In genomic region chr6:114936941-114937313, GRCm38 (mm10) we compare ENCODE assay signal across 20 mouse cellular contexts.
"Had no signal": no experiment of that assay in that cellular context is flagged by ENCODE, and none has a peak within 500 bp of the region (broad histone marks: within the 10 kb centered on the region; RNA-seq: fewer than 3 reads in every experiment).

No protein-coding gene starts in this region.

- H3K27ac ChIP-seq: kidney, postnatal 0 days; layer of hippocampus, adult 2 months; left cerebral cortex, adult 2 months; liver, embryonic 14.5 days; macrophage; midbrain, embryonic 12.5 days; midbrain, embryonic 15.5 days had no signal

- H3K9me3 ChIP-seq: limb, embryonic 15.5 days; midbrain, embryonic 12.5 days; midbrain, embryonic 15.5 days had no signal

- H3K4me2 ChIP-seq: limb, embryonic 15.5 days; liver, embryonic 11.5 days; lung, embryonic 14.5 days; midbrain, embryonic 12.5 days; midbrain, embryonic 15.5 days had no signal

- DNase-seq: kidney, adult 2 months; layer of hippocampus, adult 9-11 months; liver, postnatal 0 days; lung, embryonic 14.5 days; right cerebral cortex, postnatal 4 days; spleen, adult 18-20 months; thymus, adult 18-20 months; thymus, postnatal 36 days had no signal

- H3K4me3 ChIP-seq: layer of hippocampus, adult 2 months; left cerebral cortex, adult 2 months; limb, embryonic 15.5 days; midbrain, embryonic 12.5 days; midbrain, embryonic 15.5 days; myocyte had no signal

- H3K4me1 ChIP-seq: midbrain, embryonic 15.5 days had no signal

- H3K36me3 ChIP-seq: limb, embryonic 15.5 days; midbrain, embryonic 12.5 days; midbrain, embryonic 15.5 days had no signal

- H3K27me3 ChIP-seq: limb, embryonic 15.5 days; midbrain, embryonic 12.5 days; midbrain, embryonic 15.5 days had no signal

- H3K9ac ChIP-seq: limb, embryonic 15.5 days; liver, embryonic 14.5 days; liver, postnatal 0 days; lung, embryonic 14.5 days; midbrain, embryonic 12.5 days; midbrain, embryonic 15.5 days had no signal

- ATAC-seq: intestine, postnatal 0 days; liver, postnatal 0 days; lung, postnatal 0 days; midbrain, embryonic 15.5 days had no signal
